Mouse (Mus musculus) liver, adult 2 months (tissue): ENCODE results near the gene Gnai1. TPM values are rescaled to one million over a fixed set of nuclear protein-coding genes. Genes with fewer than 3 reads are reported as not detected.
A peak's percentile ranks its signal among the peaks of the same experiment; 100 is the strongest.
"Not testable (repeated sequence)": the region's sequence is repeated elsewhere in the genome, so short reads cannot be mapped to it uniquely, and the experiment has no call there.

Experiments
- DNase-seq: peaks from one replicate; pipeline ENCODE4 v3.0.0-alpha.2; 2011; ENCODE audit warnings: low read depth, low spot score; ENCODE audit errors: extremely low read depth
- H3K27ac ChIP-seq: fragments of 200-500 bp; replicated peaks from 2 replicates; pipeline ENCODE4 v1.5.1; 2012; ENCODE audit warnings: low read depth, mild to moderate bottlenecking, control low read depth, inconsistent platforms, low read length; ENCODE audit not compliant: insufficient read depth
- H3K27me3 ChIP-seq: fragments of 200-500 bp; 2 replicates; pipeline ENCODE4 v1.6.1; 2012; ENCODE audit warnings: mild to moderate bottlenecking, moderate library complexity, low read length, inconsistent platforms; ENCODE audit not compliant: control insufficient read depth, insufficient read depth
- H3K36me3 ChIP-seq: fragments of 200-500 bp; 2 replicates; pipeline ENCODE4 v1.6.1; 2012; ENCODE audit warnings: low read length, inconsistent platforms; ENCODE audit not compliant: control insufficient read depth, insufficient read depth
- H3K4me1 ChIP-seq: fragments of 200-500 bp; 2 replicates; pipeline ENCODE4 v1.6.1; 2011; ENCODE audit warnings: low read length; ENCODE audit not compliant: control insufficient read depth, insufficient read depth
- H3K4me3 ChIP-seq: fragments of 200-500 bp; 2 replicates; pipeline ENCODE4 v1.5.1; 2011; ENCODE audit warnings: low read depth, mild to moderate bottlenecking, control low read depth, low read length, moderate library complexity; ENCODE audit not compliant: insufficient read depth
- H3K79me2 ChIP-seq: fragments of 200-500 bp; 2 replicates; pipeline ENCODE4 v1.6.1; 2012; ENCODE audit warnings: inconsistent platforms, mild to moderate bottlenecking, low read length, moderate library complexity; ENCODE audit not compliant: control insufficient read depth, insufficient read depth
- H3K9ac ChIP-seq: fragments of 200-500 bp; 2 replicates; pipeline ENCODE4 v1.6.1; 2012; ENCODE audit warnings: low read depth, mild to moderate bottlenecking, control low read depth, inconsistent platforms, low read length
- CTCF ChIP-seq: fragments of 200-500 bp; IDR thresholded peaks from 2 replicates; pipeline ENCODE4 v1.5.1; 2011; ENCODE audit warnings: low read depth, low read length, control low read depth
- POLR2A ChIP-seq: fragments of 200-500 bp; IDR thresholded peaks from 2 replicates; pipeline ENCODE4 v1.6.1; 2011; ENCODE audit warnings: low read length, control low read depth; ENCODE audit not compliant: insufficient read depth; ENCODE audit errors: extremely low read depth
- WGBS: fragments of 180-500 bp; shearing (Covaris S2); methylation state at CpG from one replicate; pipeline ENCODE4 v1.1.7; 2018; 5-methylcytosine and 5-hydroxymethylcytosine counted together
- polyA plus RNA-seq: library from polyadenylated mRNA; depleted of rRNA; stranded (reverse); fragments of >200 nt; gene quantifications from 2 replicates; pipeline ENCODE4 v1.2.3, GENCODE M21; 2012
- total RNA-seq: library from RNA; depleted of rRNA; stranded (reverse); fragments of >200 nt; gene quantifications from 2 replicates; pipeline ENCODE4 v1.2.3, GENCODE M21; 2014

Gnai1 gene
- total and polyA plus RNA-seq, 2 experiments, result 0.12 to 0.55 TPM

DNA sequence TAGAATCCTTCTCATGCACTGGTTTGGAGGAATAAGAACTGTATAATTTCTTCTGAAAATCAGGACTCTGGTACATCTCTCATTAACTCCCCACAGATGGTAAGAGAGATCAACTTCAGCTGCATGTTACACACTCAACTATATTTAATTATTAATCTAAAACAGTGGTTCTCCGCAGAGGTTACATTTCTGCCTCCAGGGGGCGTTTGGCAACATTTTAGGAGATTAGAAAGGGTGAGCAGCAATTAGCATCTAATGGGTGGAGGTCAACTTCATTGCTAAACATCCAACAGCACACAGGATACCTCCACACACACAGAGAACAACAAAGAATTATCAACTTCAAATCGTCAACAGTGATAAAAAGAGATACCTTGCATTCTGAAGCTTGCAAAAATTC lies 2.0 kb downstream of the Gnai1 start:
- Histone ChIP-seq H3K4me3 (no peak overlapping the region), H3K36me3 (no peaks in the 10 kb centered on the region), H3K4me1 (peaks cover 7% of the 10 kb centered on the region), H3K79me2 (no peaks in the 10 kb centered on the region), H3K27me3 (peaks cover 10% of the 10 kb centered on the region), H3K27ac (no peak overlapping the region), H3K9ac (no peak overlapping the region)
- WGBS, result 10% methylated on average over 3 of the region's 3 CpGs
- DNase-seq, result peak; percentile 46
- no peak for TF ChIP-seq POLR2A

- H3K27me3 ChIP-seq, result no peaks in the 10 kb centered on the region
- H3K27ac ChIP-seq, result no peak overlapping the region
- no peaks in the 10 kb centered on the region for H3K79me2 ChIP-seq
- H3K4me3 ChIP-seq, result no peak overlapping the region
- no peak overlapping the region for H3K9ac ChIP-seq
- H3K4me1 ChIP-seq, result no peaks in the 10 kb centered on the region
- no peaks in the 10 kb centered on the region for H3K36me3 ChIP-seq
- 93% methylated on average over 3 of the region's 3 CpGs for WGBS
- TF ChIP-seq POLR2A (no peak), CTCF (no peak)
- no peak for DNase-seq
Measured at GRCm38 (mm10) chr5:18347297-18347696, 12.9 kb downstream of the Gnai1 start.

- 60% methylated on average over 4 of the region's 4 CpGs for WGBS
- Histone ChIP-seq H3K36me3 (no peaks in the 10 kb centered on the region), H3K27ac (no peak overlapping the region), H3K4me3 (no peak overlapping the region), H3K4me1 (no peaks in the 10 kb centered on the region), H3K9ac (no peak overlapping the region), H3K79me2 (no peaks in the 10 kb centered on the region), H3K27me3 (no peaks in the 10 kb centered on the region)
- DNase-seq, result peak; percentile 68
- TF ChIP-seq POLR2A (no peak), CTCF (no peak)
Measured at GRCm38 (mm10) chr5:18343455-18344142, 16.6 kb downstream of the Gnai1 start.

DNA sequence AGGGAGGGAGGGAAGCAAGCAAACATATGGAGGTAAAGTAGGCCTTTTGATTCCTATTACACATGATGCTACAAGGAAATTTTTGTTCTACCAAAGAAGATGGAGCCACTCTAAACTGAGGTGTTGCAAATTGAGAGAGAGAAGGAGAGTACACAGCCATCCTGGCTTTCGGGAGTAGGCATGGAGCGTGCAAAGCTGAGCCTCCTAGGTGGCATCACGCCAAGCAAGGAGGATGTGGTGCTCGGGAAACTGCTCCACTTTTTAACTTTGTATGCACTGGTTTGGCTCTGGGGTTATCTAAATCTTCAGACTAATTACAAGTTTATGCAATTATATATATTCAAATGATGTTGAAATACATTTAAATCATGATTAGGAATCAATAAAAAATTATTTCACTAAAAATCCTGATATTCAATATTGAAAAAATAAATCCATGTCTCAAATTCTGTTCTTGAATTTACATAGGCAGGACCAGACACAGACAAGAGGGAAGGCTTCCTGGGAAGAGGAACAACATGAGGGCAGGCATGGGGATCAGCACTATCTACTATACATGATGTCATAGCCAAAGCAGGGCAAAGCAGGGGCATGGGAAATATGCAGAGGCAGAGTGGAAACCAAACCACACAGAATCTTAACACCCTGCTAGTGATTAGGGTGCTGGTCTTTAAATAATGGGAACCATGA lies 17.2 kb downstream of the Gnai1 start:
- Histone ChIP-seq H3K4me3 (no peak overlapping the region), H3K36me3 (no peaks in the 10 kb centered on the region), H3K4me1 (no peaks in the 10 kb centered on the region), H3K27ac (no peak overlapping the region), H3K79me2 (no peaks in the 10 kb centered on the region), H3K9ac (no peak overlapping the region), H3K27me3 (no peaks in the 10 kb centered on the region)
- WGBS, result 64% methylated on average over 4 of the region's 4 CpGs
- TF ChIP-seq CTCF, result no peak
- no peak for TF ChIP-seq POLR2A
- DNase-seq, result no peak

GRCm38 (mm10) chr5:18341876-18342275 lies 18.3 kb downstream of the Gnai1 start:
- not testable (repeated sequence) for DNase-seq, H3K79me2 ChIP-seq, H3K36me3 ChIP-seq, H3K9ac ChIP-seq, H3K27me3 ChIP-seq, H3K4me3 ChIP-seq, H3K27ac ChIP-seq, H3K4me1 ChIP-seq
- 68% methylated on average over 1 of the region's 1 CpGs for WGBS

- no peak overlapping the region for H3K4me3 ChIP-seq
- H3K79me2 ChIP-seq, result no peaks in the 10 kb centered on the region
- WGBS, result 88% methylated on average over 5 of the region's 5 CpGs
- no peak overlapping the region for H3K27ac ChIP-seq
- H3K4me1 ChIP-seq, result no peaks in the 10 kb centered on the region
- H3K9ac ChIP-seq, result no peak overlapping the region
- TF ChIP-seq CTCF (no peak), POLR2A (no peak)
- H3K27me3 ChIP-seq, result no peaks in the 10 kb centered on the region
- DNase-seq, result no peak
- H3K36me3 ChIP-seq, result no peaks in the 10 kb centered on the region
Measured at GRCm38 (mm10) chr5:18332256-18332655, 27.9 kb downstream of the Gnai1 start.
